Mouse (Mus musculus) forebrain, embryonic 13.5 days (tissue): ENCODE results near the gene Coro1b. TPM values are rescaled to one million over a fixed set of nuclear protein-coding genes. Genes with fewer than 3 reads are reported as not detected.
"Not testable (repeated sequence)": the region's sequence is repeated elsewhere in the genome, so short reads cannot be mapped to it uniquely, and the experiment has no call there.

Source experiments
- ATAC-seq: fragments of 200-750 bp; cut with Nextera tagmentation; 2 replicates; pipeline ENCODE4 v1.8.0; 2017
- H3K27ac ChIP-seq: fragments of 300-500 bp; sonication (generic); 2 replicates; pipeline ENCODE4 v1.5.1; 2015; ENCODE audit warnings: inconsistent platforms, mild to moderate bottlenecking, moderate library complexity
- H3K27me3 ChIP-seq: fragments of 300-500 bp; sonication (generic); 2 replicates; pipeline ENCODE4 v1.6.1; 2015; ENCODE audit warnings: mild to moderate bottlenecking, inconsistent platforms
- H3K36me3 ChIP-seq: fragments of 300-500 bp; sonication (generic); 2 replicates; pipeline ENCODE4 v1.6.1; 2015; ENCODE audit warnings: mild to moderate bottlenecking, inconsistent platforms; ENCODE audit not compliant: poor library complexity, severe bottlenecking
- H3K4me1 ChIP-seq: fragments of 300-500 bp; sonication (generic); 2 replicates; pipeline ENCODE4 v1.6.1; 2015; ENCODE audit warnings: inconsistent platforms
- H3K4me2 ChIP-seq: fragments of 300-500 bp; sonication (generic); 2 replicates; pipeline ENCODE4 v1.6.1; 2015; ENCODE audit warnings: inconsistent platforms, mild to moderate bottlenecking, moderate library complexity
- H3K4me3 ChIP-seq: fragments of 300-500 bp; sonication (generic); 2 replicates; pipeline ENCODE4 v1.5.1; 2015; ENCODE audit warnings: mild to moderate bottlenecking, inconsistent platforms
- H3K9ac ChIP-seq: fragments of 300-500 bp; sonication (generic); 2 replicates; pipeline ENCODE4 v1.6.1; 2015; ENCODE audit warnings: mild to moderate bottlenecking, inconsistent platforms
- H3K9me3 ChIP-seq: fragments of 300-500 bp; sonication (generic); replicated peaks from 2 replicates; pipeline ENCODE4 v1.6.1; 2016; ENCODE audit warnings: inconsistent platforms
- WGBS: fragments of 180-500 bp; shearing (Covaris S2); methylation state at CpG from one replicate; pipeline ENCODE4 v1.1.7; 2015; 5-methylcytosine and 5-hydroxymethylcytosine counted together
- polyA plus RNA-seq: library from polyadenylated mRNA; unstranded; fragments of >200 nt; fragmentation: Nextera tagmentation; extraction: Ambion mirVana; gene quantifications from 2 replicates; pipeline ENCODE4 v1.2.1, GENCODE M21; 2015

Coro1b gene
- polyA plus RNA-seq, 1 experiment from 2014 or later: 126 TPM

GRCm38 (mm10) chr19:4134354-4134753 lies 14.1 kb upstream of the Coro1b start:
- no peak for ATAC-seq
- H3K4me1 ChIP-seq: no peaks in the 10 kb centered on the region
- no peak overlapping the region for H3K27ac ChIP-seq
- no peak overlapping the region for H3K4me3 ChIP-seq
- H3K36me3 ChIP-seq: peaks cover 42% of the 10 kb centered on the region
- no peaks in the 10 kb centered on the region for H3K9me3 ChIP-seq
- H3K9ac ChIP-seq: no peak overlapping the region
- no peaks in the 10 kb centered on the region for H3K27me3 ChIP-seq
- no peak overlapping the region for H3K4me2 ChIP-seq
- 95% methylated on average over 4 of the region's 4 CpGs for WGBS

- H3K27me3 ChIP-seq, H3K4me3 ChIP-seq, H3K4me1 ChIP-seq, ATAC-seq, H3K4me2 ChIP-seq, H3K27ac ChIP-seq, H3K9me3 ChIP-seq, H3K9ac ChIP-seq: not testable (repeated sequence)
- WGBS: 84% methylated on average over 6 of the region's 6 CpGs
- peaks cover 32% of the 10 kb centered on the region for H3K36me3 ChIP-seq
Observed at GRCm38 (mm10) chr19:4135229-4135962, 13.0 kb upstream of the Coro1b start.

- not testable (repeated sequence) for H3K4me3 ChIP-seq, H3K4me1 ChIP-seq, H3K9ac ChIP-seq, H3K4me2 ChIP-seq, H3K27me3 ChIP-seq, H3K9me3 ChIP-seq, H3K27ac ChIP-seq, ATAC-seq
- H3K36me3 ChIP-seq: peaks cover 28% of the 10 kb centered on the region
- WGBS: 22% methylated on average over 8 of the region's 8 CpGs
Observed at GRCm38 (mm10) chr19:4135963-4136345, 12.5 kb upstream of the Coro1b start.

GRCm38 (mm10) chr19:4136463-4136862 lies 12.0 kb upstream of the Coro1b start:
- Histone ChIP-seq H3K4me2 (no peak overlapping the region), H3K4me3 (no peak overlapping the region), H3K27me3 (no peaks in the 10 kb centered on the region), H3K9me3 (no peaks in the 10 kb centered on the region), H3K4me1 (no peaks in the 10 kb centered on the region), H3K9ac (no peak overlapping the region), H3K27ac (no peak overlapping the region), H3K36me3 (peaks cover 22% of the 10 kb centered on the region)
- no peak for ATAC-seq
- 76% methylated on average over 5 of the region's 5 CpGs for WGBS

GRCm38 (mm10) chr19:4137913-4138312 lies 10.5 kb upstream of the Coro1b start:
- Histone ChIP-seq H3K4me3 (no peak overlapping the region), H3K9ac (no peak overlapping the region), H3K9me3 (no peaks in the 10 kb centered on the region), H3K4me1 (no peaks in the 10 kb centered on the region), H3K27me3 (no peaks in the 10 kb centered on the region), H3K4me2 (no peak overlapping the region), H3K36me3 (peaks cover 9% of the 10 kb centered on the region), H3K27ac (no peak overlapping the region)
- 83% methylated on average over 5 of the region's 5 CpGs for WGBS
- ATAC-seq: no peak

- Histone ChIP-seq H3K4me2 (no peak within 1 kb of the TSS), H3K9ac (no peak within 1 kb of the TSS), H3K36me3 (no peaks in the 10 kb centered on the region), H3K9me3 (no peaks in the 10 kb centered on the region), H3K4me3 (no peak within 1 kb of the TSS), H3K27me3 (no peaks in the 10 kb centered on the region), H3K27ac (no peak within 1 kb of the TSS), H3K4me1 (no peaks in the 10 kb centered on the region)
- ATAC-seq: no peak
- WGBS: 75% methylated on average over 2 of the region's 2 CpGs
Observed at GRCm38 (mm10) chr19:4139446-4139845, 9.0 kb upstream of the Coro1b start, which contains the start of gene Gpr152. Gpr152 (plus strand) TSS chr19:4139787.

- Histone ChIP-seq H3K4me1 (no peaks in the 10 kb centered on the region), H3K36me3 (no peaks in the 10 kb centered on the region), H3K4me2 (no peak overlapping the region), H3K9ac (no peak overlapping the region), H3K9me3 (no peaks in the 10 kb centered on the region), H3K27me3 (no peaks in the 10 kb centered on the region), H3K4me3 (no peak overlapping the region), H3K27ac (no peak overlapping the region)
- ATAC-seq: no peak
- 83% methylated on average over 6 of the region's 6 CpGs for WGBS
Observed at GRCm38 (mm10) chr19:4140147-4140546, 8.3 kb upstream of the Coro1b start.

- no peak overlapping the region for H3K27ac ChIP-seq
- 88% methylated on average over 18 of the region's 18 CpGs for WGBS
- no peak overlapping the region for H3K4me2 ChIP-seq
- H3K9ac ChIP-seq: no peak overlapping the region
- no peak overlapping the region for H3K4me3 ChIP-seq
- H3K36me3 ChIP-seq: no peaks in the 10 kb centered on the region
- no peaks in the 10 kb centered on the region for H3K9me3 ChIP-seq
- H3K4me1 ChIP-seq: peaks cover 6% of the 10 kb centered on the region
- no peak for ATAC-seq
- no peaks in the 10 kb centered on the region for H3K27me3 ChIP-seq
Observed at GRCm38 (mm10) chr19:4142416-4143173, 5.8 kb upstream of the Coro1b start.

GRCm38 (mm10) chr19:4143759-4144268 lies 4.6 kb upstream of the Coro1b start, which contains the start of gene Cabp4:
Cabp4 (minus strand) TSS chr19:4144033.
- H3K4me1 ChIP-seq: peaks cover 13% of the 10 kb centered on the region
- 87% methylated on average over 7 of the region's 7 CpGs for WGBS

GRCm38 (mm10) chr19:4144550-4145498 lies 3.6 kb upstream of the Coro1b start:
- no peak overlapping the region for H3K4me2 ChIP-seq
- no peaks in the 10 kb centered on the region for H3K9me3 ChIP-seq
- H3K27me3 ChIP-seq: no peaks in the 10 kb centered on the region
- ATAC-seq: no peak
- peaks cover 23% of the 10 kb centered on the region for H3K4me1 ChIP-seq
- H3K27ac ChIP-seq: no peak overlapping the region
- WGBS: 87% methylated on average over 16 of the region's 16 CpGs
- no peak overlapping the region for H3K4me3 ChIP-seq
- H3K9ac ChIP-seq: no peak overlapping the region
- peaks cover 1% of the 10 kb centered on the region; the same call in 1 of the 2 replicates for H3K36me3 ChIP-seq

More at GRCm38 (mm10) chr19:4143759-4144268, 4.6 kb upstream of the Coro1b start, which contains the start of gene Cabp4:
- no peaks in the 10 kb centered on the region for H3K27me3 ChIP-seq
- H3K4me2 ChIP-seq: no peak within 1 kb of the TSS
- H3K27ac ChIP-seq: no peak within 1 kb of the TSS
- no peaks in the 10 kb centered on the region for H3K36me3 ChIP-seq
- H3K9ac ChIP-seq: no peak within 1 kb of the TSS
- no peak for ATAC-seq
- no peak within 1 kb of the TSS for H3K4me3 ChIP-seq
- no peaks in the 10 kb centered on the region for H3K9me3 ChIP-seq

- WGBS: 87% methylated on average over 5 of the region's 5 CpGs
- no peak overlapping the region for H3K27ac ChIP-seq
- H3K9ac ChIP-seq: no peak overlapping the region
- no peak for ATAC-seq
- no peaks in the 10 kb centered on the region for H3K9me3 ChIP-seq
- no peak overlapping the region for H3K4me2 ChIP-seq
- peaks cover 26% of the 10 kb centered on the region for H3K4me1 ChIP-seq
- no peak overlapping the region for H3K4me3 ChIP-seq
- H3K27me3 ChIP-seq: no peaks in the 10 kb centered on the region
- peaks cover 12% of the 10 kb centered on the region for H3K36me3 ChIP-seq
Observed at GRCm38 (mm10) chr19:4145936-4146335, 2.5 kb upstream of the Coro1b start.
